Mouse (Mus musculus): ENCODE measurements around the gene Gpr101.

Gene Gpr101

DNA sequence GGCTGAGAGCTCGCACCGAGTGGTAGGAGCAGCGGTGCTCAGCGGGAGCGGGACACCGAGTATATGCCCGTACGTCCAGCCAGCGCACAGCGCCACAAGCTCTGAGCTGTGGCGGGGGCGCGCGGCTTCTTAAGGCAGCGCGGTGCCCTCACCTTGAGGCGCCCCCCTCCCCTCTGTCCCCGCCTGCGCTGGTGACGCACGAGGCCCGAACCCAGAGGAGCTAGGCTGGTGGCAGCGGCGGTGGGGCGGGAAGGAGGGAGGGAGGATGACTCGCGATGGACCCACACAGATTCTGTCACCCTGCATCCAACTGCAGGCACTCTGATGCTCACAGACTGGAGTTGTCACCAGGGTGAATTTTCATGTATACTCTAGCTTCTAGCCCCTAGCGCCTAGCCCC lies at the start of gene Gpr101:
Gpr101 (minus strand) TSS at position 124 of the 400 bp plus-strand sequence.
- no peak for DNase-seq

DNA sequence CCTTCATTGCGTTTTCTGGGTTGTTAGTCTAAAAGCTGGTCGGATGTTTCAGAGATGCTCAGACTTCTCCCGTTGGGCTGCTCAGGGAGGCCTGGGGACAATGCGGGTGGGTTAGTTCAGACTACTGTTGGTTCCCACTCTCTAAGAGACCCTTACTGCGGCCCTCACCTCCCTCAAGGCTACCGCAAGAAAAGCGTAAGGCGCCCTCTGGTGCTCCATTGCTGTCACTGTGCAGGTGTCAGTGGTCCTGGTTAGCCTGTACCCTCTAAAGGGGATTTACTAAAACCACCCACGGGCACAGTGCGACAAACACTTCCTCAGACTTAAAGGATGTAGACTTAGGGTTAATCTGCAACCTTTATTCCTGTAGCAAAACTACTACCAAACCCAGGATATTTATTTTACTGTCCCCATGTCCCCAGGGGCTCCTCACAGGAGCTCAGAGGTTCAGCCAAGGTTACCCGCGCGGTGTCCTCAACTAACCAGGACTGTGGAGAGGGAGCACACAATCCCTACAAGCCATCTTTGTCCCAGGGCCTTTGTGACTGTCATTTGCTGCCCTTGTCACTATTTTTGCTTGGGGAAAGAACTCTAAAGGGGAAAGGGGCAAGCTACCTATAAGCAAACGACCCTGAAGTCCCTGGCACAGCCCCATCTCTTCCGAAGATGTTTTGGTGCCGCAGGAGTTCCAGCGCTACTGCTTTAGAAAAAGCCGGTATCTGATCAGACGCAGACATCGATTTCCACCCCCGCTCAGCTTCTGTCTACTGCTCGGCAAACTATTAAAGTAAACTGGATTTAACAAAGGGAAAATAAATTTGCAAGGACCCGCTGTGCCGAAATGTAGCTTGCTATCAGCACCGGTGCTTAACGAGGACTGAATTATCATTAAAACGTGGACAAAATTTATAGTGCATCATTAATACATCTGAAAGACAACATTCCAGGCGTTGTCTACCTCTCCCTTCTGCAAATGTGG lies 17.8 kb upstream of the Gpr101 start:
- DNase-seq: no peak

DNA sequence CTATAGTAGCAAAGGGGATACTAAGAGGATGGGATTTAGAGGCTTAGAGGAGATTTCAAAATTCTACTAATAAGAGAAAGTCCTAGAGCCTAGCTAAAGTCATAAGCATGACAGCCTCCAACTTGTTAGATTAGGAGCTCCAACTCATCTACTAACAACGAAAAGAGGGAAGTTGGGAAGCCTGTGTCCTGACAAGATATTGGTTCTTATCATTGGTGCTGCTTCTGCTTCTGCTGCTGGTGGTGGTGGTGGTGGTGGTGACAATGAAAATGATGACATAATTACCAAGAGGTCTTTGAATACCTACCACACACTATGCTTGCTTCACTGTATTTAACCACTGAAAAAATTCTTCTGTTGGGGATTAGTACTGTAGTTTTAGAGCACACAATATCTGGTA lies 2.7 kb upstream of the Gpr101 start:
- no peak for DNase-seq

All from cerebellum, adult 11-12 months (tissue).